Mouse (Mus musculus) G1E (cell line): ENCODE results near the gene Pcolce2.

Source experiments
- CTCF ChIP-seq: IDR thresholded peaks from 2 replicates; pipeline ENCODE4 v1.5.1; 2012; ENCODE audit warnings: low read depth, low read length, inconsistent platforms, mixed read lengths
- POLR2AphosphoS5 ChIP-seq: IDR thresholded peaks from 2 replicates; pipeline ENCODE4 v1.6.1; 2012; ENCODE audit warnings: low read depth, low read length, inconsistent platforms; ENCODE audit not compliant: insufficient replicate concordance

DNA sequence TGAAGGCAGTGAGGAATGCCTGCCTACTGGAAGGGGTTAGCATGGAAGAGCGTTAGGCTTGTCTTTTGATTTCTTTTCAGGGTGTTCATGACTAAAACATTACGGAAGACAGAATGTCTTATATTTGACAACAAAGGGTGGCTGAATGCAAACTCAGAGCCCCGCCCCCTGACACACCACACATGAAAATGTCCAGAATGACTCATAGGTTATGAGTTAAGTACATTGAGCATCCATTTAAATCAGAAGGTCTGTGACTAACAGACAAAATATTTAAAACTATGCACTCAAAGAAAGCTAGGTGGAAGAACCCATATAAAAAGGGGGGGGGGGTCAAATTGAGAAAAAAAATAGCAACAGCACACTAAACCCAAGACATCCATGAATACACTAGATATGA lies 34.9 kb downstream of the Pcolce2 start:
- TF ChIP-seq CTCF (no peak), POLR2AphosphoS5 (no peak)
